Mouse (Mus musculus): ENCODE measurements around the gene Mycl. TPM values are rescaled to one million over a fixed set of nuclear protein-coding genes. Genes with fewer than 3 reads are reported as not detected.

The Mycl gene
- total and polyA plus RNA-seq, 3 experiments = not detected

DNA sequence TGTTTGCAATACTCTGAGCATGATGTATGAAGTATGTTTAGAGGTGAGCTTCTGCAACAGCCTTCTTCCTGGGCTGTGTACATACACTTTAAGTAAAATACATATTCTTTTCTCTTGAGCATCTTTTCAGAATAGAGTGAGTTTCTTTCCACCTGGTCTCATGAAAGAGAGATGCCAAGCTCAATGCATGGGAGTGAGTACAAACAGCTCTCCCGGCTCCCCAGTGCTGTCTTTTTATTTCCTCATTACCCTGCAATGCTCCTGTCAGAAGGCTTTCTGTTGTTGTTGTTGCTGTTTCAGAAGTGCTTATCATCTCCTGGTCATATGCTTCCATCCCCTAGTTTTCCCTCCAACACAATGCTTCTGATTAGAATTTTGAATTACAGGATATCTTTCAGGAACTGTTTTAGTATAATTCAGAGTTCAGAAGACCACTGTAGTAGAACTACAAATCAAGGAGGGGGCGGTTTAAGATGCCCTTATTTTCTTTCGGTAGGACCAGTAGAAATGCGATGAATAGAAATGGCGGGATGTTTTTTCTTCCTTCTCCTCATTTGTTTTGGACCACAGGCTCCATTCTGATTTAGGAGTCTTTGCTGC lies 18.0 kb downstream of the Mycl start:
- H3K9ac ChIP-seq (ENCODE audit: control insufficient read depth, low read depth, low read length, poor library complexity, severe bottlenecking) = no peak overlapping the region
- peaks cover 0 to 13% of the 10 kb centered on the region in 2 experiments; a peak in 2 of 4 replicates for H3K36me3 ChIP-seq (ENCODE audit: control insufficient read depth in 1 of 2, insufficient read depth in 2 of 2, low read length in 2 of 2)
- H3K27me3 ChIP-seq (ENCODE audit: control insufficient read depth in 1 of 2, insufficient read depth in 2 of 2, low read length in 2 of 2) = 0 out of 4 replicates have a peak, but pooled peaks cover 0 to 1% of the 10 kb centered on the region in 2 experiments
- H3K9me3 ChIP-seq (replicated peaks; ENCODE audit: insufficient read depth, low read length) = no peaks in the 10 kb centered on the region
- H3K4me1 ChIP-seq (ENCODE audit: control insufficient read depth in 1 of 2, insufficient read depth in 2 of 2, low read length in 2 of 2) = peaks cover 4 to 5% of the 10 kb centered on the region in 2 experiments; a peak in 2 of 4 replicates
- no peak for TF ChIP-seq RCOR1 (IDR thresholded peaks at IDR 0.05; ENCODE audit: low read depth, low read length)
- no peak for TF ChIP-seq MAX (IDR thresholded peaks at IDR 0.05; ENCODE audit: low read length)
- TF ChIP-seq ZMIZ1 (IDR thresholded peaks at IDR 0.05; ENCODE audit: low read depth, low read length) = no peak
- TF ChIP-seq USF1 (IDR thresholded peaks at IDR 0.05; ENCODE audit: low read depth, low read length) = no peak
- TF ChIP-seq MAFK (IDR thresholded peaks at IDR 0.05; ENCODE audit: borderline replicate concordance, low read depth, low read length) = no peak
- TF ChIP-seq NELFE (IDR thresholded peaks at IDR 0.05; ENCODE audit: low read depth, low read length) = no peak
- no peak for TF ChIP-seq CTCF (IDR thresholded peaks at IDR 0.05 in 2 of 3, conservative IDR thresholded peaks at IDR 0.05 in 1 of 3; ENCODE audit: control insufficient read depth in 1 of 3, insufficient read depth in 1 of 3, low read depth in 2 of 3, low read length in 3 of 3, poor library complexity in 1 of 3, severe bottlenecking in 1 of 3)
- TF ChIP-seq POLR2AphosphoS2 (IDR thresholded peaks at IDR 0.05; ENCODE audit: low read length) = no peak
- no peak for TF ChIP-seq MAZ (IDR thresholded peaks at IDR 0.05; ENCODE audit: low read depth, low read length)
- TF ChIP-seq CHD1 (IDR thresholded peaks at IDR 0.05; ENCODE audit: low read depth, low read length) = no peak
- no peak for TF ChIP-seq BHLHE40 (IDR thresholded peaks at IDR 0.05; ENCODE audit: borderline replicate concordance, low read depth, low read length)
- no peak for TF ChIP-seq SIN3A (IDR thresholded peaks at IDR 0.05; ENCODE audit: low read length)
- DNase-seq (ENCODE audit: low read depth, low spot score) = no peak
- H3K79me2 ChIP-seq (ENCODE audit: control insufficient read depth, insufficient read depth, low read length, poor library complexity) = peaks cover 19% of the 10 kb centered on the region
- no peak overlapping the region for H3K27ac ChIP-seq (ENCODE audit: control insufficient read depth, low read depth, low read length)
- no peak overlapping the region for H3K4me3 ChIP-seq (ENCODE audit: control insufficient read depth in 1 of 2, insufficient read depth in 1 of 2, low read depth in 2 of 2, low read length in 2 of 2)

GRCm38 (mm10) chr4:123013949-123014406 lies 18.5 kb downstream of the Mycl start:
- Histone ChIP-seq H3K79me2 (ENCODE audit: control insufficient read depth, insufficient read depth, low read length, poor library complexity) (peaks cover 24% of the 10 kb centered on the region), H3K36me3 (ENCODE audit: control insufficient read depth in 1 of 2, insufficient read depth in 2 of 2, low read length in 2 of 2) (peaks cover 0 to 13% of the 10 kb centered on the region in 2 experiments; a peak in 2 of 4 replicates), H3K4me1 (ENCODE audit: control insufficient read depth in 1 of 2, insufficient read depth in 2 of 2, low read length in 2 of 2) (peaks cover 5% of the 10 kb centered on the region in 2 experiments; a peak in 2 of 4 replicates), H3K27ac (ENCODE audit: control insufficient read depth, low read depth, low read length) (no peak overlapping the region), H3K27me3 (ENCODE audit: control insufficient read depth in 1 of 2, insufficient read depth in 2 of 2, low read length in 2 of 2) (0 out of 4 replicates have a peak, but pooled peaks cover 0 to 1% of the 10 kb centered on the region in 2 experiments), H3K9ac (ENCODE audit: control insufficient read depth, low read depth, low read length, poor library complexity, severe bottlenecking) (no peak overlapping the region), H3K4me3 (ENCODE audit: control insufficient read depth in 1 of 2, insufficient read depth in 1 of 2, low read depth in 2 of 2, low read length in 2 of 2) (no peak overlapping the region), H3K9me3 (replicated peaks; ENCODE audit: insufficient read depth, low read length) (no peaks in the 10 kb centered on the region)
- peak; percentile 47 for DNase-seq (ENCODE audit: low read depth, low spot score)
- TF ChIP-seq ZNF384 (IDR thresholded peaks at IDR 0.05; ENCODE audit: low read depth, low read length) (peak; percentile 62), MAX (IDR thresholded peaks at IDR 0.05; ENCODE audit: low read length) (no peak)
